Mouse (Mus musculus) right cerebral cortex, postnatal 25 days (tissue): ENCODE results near the gene Mov10.

ENCODE experiments used
- DNase-seq: peaks from one replicate; pipeline ENCODE4 v3.0.0; 2022

Mov10 gene

GRCm38 (mm10) chr3:104804312-104804711 lies 14.1 kb downstream of the Mov10 start:
- no peak for DNase-seq

DNA sequence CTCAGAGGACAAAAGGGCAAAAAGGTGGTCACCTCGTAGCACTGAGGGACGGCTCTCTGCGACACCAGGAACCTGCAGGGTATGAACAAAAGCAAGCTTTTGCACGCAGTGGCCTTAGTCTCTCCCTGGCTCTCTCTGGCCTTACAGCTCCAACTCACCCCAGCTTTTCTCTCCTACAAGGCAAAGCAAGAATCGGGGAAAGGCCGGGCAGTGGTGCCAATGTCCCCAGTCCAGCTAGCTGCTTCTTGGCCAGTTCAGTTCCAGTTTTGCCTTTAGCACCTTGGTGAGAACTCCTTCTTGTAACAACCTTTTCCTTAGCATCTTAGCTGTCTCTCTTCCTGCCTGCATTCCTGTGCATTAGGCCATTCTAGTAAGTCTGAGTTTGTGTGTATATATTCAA lies 16.9 kb downstream of the Mov10 start:
- no peak for DNase-seq

DNA sequence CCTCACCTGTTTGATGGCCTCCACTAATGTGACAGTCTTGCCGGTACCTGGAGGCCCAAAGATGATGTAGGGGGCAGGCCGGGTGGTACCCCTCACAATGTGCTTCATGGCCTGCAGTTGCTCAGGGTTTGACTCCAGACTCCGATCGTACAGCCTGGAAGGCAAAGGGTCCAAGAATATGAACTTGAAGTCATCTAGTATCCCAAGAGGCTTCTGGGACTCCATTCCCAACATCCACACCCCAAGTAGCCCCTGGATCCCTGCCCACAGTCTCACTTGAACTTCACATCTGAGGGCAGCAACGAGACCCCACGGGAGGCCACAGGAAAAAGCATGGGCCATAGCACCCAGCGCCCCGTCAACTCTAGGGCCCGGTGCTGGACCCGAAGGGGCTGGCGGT lies 17.7 kb downstream of the Mov10 start:
- DNase-seq: no peak

DNA sequence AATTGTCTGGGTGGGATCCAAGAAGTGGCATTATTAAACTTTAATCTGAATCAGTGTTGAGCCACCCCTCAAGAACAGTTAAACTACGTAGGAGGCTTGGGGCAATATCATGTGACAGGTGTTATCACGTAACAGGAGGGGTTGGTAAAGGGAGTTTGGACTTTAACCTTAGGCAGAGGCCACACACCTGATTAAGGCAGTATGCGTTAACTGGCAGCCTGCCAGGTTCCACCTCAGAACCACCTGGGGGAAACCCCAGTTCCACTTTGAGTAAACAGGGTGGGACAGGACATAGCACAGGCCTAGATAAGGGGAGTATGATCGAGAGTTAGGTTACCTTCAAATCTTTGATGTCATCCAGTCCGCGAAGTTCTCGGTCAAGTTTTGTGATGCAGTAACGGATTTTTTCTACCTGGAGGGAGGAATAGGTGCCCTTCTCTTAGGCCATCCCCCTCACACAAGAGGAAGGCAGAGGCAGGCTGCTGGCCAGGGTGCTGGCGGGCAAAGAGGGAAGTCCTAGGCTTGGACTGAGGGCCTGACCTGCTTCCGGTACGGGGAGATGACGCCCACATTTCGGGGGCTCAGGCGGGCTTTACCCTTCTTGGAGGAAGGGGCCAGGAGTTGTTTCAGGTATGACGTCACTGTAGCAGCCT lies 21.8 kb downstream of the Mov10 start:
- DNase-seq: no peak

GRCm38 (mm10) chr3:104795661-104796340 lies 22.6 kb downstream of the Mov10 start:
- DNase-seq: no peak

DNA sequence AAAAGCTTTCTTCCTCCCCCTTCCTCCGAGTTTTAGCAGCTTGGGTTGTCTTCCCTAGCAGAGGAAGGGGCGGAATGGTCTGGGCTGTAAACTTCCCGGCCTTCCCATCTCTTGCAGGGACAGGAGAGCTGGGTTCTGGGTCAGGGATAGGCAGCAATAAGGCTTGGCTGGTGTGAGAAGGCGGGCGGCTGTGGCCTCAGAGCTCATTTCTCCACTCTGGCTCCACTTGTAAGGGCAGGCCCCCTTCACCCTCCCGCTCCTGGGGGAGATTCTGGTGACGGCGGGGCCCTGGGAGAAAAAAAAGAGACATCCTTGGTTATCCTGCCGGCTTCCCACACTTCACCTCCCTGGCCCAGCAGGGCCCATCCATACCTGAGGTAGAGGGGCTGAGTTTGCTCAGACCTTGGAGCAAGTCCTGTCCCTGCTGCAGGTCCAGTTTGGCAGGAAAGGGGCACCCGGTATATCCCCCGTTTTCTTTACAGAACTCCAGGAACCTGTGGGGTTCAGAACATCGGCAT lies 23.4 kb downstream of the Mov10 start:
- no peak for DNase-seq

GRCm38 (mm10) chr3:104793871-104794828 lies 24.2 kb downstream of the Mov10 start:
- DNase-seq: peak; percentile 65

GRCm38 (mm10) chr3:104792360-104793270 lies 25.7 kb downstream of the Mov10 start:
- no peak for DNase-seq

DNA sequence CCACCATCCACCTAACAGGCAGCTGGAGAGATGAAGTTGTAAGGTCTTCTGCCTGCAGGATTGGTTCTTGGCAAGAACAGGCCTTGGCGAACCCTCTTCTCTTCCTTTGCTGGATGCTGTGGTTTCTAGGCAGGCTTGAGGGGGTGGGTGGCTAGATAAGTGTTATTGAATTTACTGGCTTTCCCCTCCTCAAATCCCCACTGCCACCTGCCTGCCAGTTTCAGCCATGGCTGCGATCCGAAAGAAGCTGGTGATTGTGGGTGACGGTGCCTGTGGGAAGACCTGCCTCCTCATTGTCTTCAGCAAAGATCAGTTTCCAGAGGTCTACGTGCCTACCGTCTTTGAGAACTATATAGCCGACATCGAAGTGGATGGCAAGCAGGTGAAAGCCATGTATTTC lies 26.7 kb downstream of the Mov10 start:
- peak; percentile 42 for DNase-seq

- no peak for DNase-seq
Measured at GRCm38 (mm10) chr3:104791017-104791416, 27.3 kb downstream of the Mov10 start.

GRCm38 (mm10) chr3:104790401-104790937 lies 27.9 kb downstream of the Mov10 start:
- peak; percentile 50 for DNase-seq

- peak; percentile 30 for DNase-seq
Measured at GRCm38 (mm10) chr3:104789822-104790221, 28.5 kb downstream of the Mov10 start.

DNA sequence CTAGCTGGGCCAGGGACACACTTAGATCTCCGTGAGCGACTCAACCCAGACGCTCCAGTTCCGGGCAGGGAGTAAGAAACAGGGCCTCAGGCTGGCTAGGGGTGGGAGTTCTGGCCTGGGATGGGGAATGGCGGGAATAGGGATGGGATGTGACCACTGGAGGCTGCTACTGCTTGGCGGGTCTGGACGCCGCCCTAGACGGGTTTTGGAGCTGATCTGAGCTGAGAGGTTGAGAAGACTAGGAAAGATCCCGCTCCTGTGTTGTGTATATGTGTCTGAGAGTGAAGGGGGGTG lies 29.1 kb downstream of the Mov10 start:
- DNase-seq: no peak

- peak; percentile 58 for DNase-seq
Measured at GRCm38 (mm10) chr3:104788561-104789311, 29.6 kb downstream of the Mov10 start.

DNA sequence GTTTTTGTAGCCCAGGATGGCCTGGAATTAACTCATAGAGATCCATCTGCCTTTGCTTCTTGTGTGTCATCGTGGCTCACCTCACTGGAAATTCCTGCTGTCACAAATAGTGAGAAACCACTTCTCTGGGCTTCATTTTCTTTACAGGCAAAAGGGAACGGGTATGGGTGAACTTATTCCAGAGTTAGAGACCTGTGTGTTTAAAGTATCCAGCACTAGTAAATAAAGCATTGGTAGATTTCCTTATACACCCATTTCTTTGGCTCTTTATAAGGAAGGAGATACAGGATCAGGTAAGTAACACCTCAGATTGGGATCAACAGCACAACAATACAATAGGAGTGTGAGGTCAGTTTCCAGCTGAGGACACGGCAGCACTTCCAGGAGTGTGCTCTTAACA lies 30.3 kb downstream of the Mov10 start, which contains the start of gene Rhoc:
Gene Rhoc (plus strand): TSS at position 301 of the 400 bp plus-strand sequence.
- no peak for DNase-seq

- no peak for DNase-seq
Measured at GRCm38 (mm10) chr3:104785284-104785683, 33.1 kb downstream of the Mov10 start.

DNA sequence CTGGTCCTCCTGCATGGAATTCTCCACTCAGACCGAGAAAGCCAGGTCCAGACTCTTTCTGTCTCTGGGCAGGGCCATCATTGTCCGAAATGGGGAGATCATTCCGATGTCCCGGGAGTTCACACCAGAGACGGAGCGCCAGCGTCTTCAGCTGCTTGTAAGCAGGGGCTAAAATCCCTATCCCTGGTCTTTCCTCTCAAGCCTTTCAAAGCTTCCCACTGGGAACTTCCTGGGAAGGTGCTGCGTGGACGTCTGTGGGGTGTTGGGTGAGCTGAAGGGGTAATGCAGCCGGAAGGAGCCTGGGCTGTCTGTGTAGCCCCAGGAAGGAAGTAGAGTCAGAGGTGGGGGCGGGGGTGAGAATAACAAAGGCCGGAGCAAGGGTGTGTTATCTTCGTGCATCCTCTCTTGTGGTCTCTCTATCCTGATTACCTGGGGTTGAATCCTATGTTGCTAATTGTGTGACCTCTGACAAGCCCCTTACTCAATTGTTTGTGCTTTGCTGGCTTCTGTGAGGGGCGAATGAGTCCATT lies 34.3 kb downstream of the Mov10 start:
- no peak for DNase-seq

- no peak for DNase-seq
Measured at GRCm38 (mm10) chr3:104782061-104782681, 36.2 kb downstream of the Mov10 start.

DNA sequence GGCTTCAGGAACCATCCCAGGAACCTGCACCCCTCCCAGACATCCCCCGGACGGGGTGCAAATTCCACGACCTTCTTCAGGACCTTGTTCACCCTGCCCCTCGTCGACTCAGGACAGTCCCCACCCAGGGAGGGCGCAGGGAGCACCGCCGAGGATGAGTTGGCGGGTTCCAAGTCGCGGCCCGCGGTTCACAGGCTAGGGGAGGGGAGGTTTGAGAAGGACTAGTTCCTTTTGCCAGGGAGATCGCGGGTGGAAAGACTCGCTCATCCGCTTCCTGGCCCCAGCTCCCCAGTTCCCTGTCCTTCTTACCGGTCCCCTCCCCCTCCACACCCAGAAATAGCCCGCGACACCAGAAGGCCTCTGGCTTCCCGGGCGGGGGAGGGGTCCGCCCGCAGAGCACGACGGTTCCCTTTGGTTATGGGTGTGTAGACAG lies 36.9 kb downstream of the Mov10 start, which contains the start of gene Fam19a3:
Gene Fam19a3 (minus strand): TSS at position 370 of the 433 bp plus-strand sequence.
- no peak for DNase-seq
